Mouse (Mus musculus) brown adipose tissue, adult 24 weeks (tissue): ENCODE data around the gene Wdtc1. TPM values are rescaled to one million over a fixed set of nuclear protein-coding genes. Genes with fewer than 3 reads are reported as not detected.

Source experiments
- H3K27ac ChIP-seq: fragments of 200-500 bp; replicated peaks from 2 replicates; pipeline ENCODE4 v1.5.1; 2012; ENCODE audit warnings: low read depth, mild to moderate bottlenecking, low read length
- H3K4me1 ChIP-seq: fragments of 200-500 bp; 2 replicates; pipeline ENCODE4 v1.6.1; 2012; ENCODE audit warnings: low read length, mixed read lengths; ENCODE audit not compliant: control insufficient read depth, insufficient read depth, insufficient read length
- H3K4me3 ChIP-seq: fragments of 200-500 bp; 2 replicates; pipeline ENCODE4 v1.5.1; 2012; ENCODE audit warnings: low read depth, mild to moderate bottlenecking, low read length, moderate library complexity; ENCODE audit not compliant: insufficient read depth
- polyA plus RNA-seq: library from polyadenylated mRNA; stranded (reverse); fragments of >200 nt; gene quantifications from 2 replicates; pipeline ENCODE4 v1.2.4, GENCODE M21; 2012; ENCODE audit not compliant: missing spikeins, insufficient read depth, insufficient read length

Gene Wdtc1
- 25.6 TPM in 2 replicates for polyA plus RNA-seq

DNA sequence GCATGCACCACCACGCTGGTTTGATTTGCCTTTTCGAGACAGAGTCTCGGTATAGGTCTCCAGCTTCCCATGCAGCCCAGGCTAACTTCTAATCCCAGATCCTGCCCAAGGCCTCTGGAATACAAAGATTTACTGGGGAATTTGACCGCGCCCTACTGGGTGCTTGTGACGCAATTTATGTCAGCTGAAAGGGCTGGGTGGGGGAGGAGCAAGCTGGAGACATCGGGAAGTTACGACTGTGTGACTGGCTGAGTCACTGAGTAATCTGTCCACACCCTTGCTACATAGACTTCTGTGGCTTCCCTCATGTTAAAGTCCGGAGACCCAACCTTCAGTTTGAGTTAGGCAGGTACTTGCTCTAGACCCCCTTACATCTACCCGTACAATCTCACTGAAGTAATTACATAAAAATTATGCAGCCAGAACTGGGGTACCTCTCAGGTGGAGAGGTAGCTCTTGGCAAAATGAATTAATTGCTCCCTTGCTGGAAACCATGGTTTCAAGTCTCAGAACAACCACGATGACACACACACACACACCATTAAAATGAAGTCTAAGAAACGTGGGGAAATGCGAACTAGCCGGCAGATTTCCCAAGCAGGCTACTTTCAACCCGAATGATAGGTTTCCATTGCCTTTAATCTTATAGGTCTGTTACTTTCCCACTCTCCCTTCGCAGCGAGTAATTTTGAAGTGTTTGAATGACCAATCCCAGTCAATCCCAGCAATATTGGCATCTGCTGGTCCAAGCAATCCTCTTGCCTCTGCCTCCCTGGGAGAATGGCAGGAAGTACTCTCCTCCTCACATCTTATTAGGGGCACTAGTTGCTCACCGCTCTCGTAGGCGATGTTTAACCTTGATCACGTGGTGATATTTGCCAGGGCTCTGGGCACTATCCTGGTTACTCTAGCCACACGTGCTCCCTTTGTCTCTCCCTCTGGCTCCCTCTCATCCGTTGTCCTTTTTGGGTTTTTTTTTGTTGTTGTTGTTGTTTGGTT lies at the start of gene Wdtc1:
Gene Wdtc1, minus strand, starts transcription at position 115 of the 999 bp plus-strand sequence.
- Histone ChIP-seq H3K4me1 (no peaks in the 10 kb centered on the region), H3K4me3 (no peak within 1 kb of the TSS), H3K27ac (no peak within 1 kb of the TSS)

DNA sequence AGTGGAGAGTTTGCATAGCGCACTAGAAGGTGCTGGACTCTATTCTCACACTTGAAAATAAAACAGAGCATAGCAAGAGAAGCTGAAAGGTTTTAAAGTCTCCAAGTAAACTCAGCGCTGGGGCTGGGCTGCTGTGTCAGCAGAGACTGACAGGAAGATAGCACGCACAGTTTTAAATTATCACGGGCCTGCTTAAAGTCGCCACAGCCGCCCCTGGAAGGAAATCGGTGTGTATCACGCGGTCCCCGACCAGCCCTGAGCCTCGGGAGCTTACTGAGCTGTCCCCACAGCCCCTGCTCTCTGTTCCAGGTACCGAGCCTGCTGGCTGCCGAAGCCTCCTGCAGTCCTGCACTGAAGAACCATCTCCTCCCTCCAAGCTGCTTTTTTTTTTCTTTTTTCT lies 48.7 kb upstream of the Wdtc1 start:
- no peak overlapping the region for H3K27ac ChIP-seq
- H3K4me3 ChIP-seq, result no peak overlapping the region
- H3K4me1 ChIP-seq, result peaks cover 10% of the 10 kb centered on the region

DNA sequence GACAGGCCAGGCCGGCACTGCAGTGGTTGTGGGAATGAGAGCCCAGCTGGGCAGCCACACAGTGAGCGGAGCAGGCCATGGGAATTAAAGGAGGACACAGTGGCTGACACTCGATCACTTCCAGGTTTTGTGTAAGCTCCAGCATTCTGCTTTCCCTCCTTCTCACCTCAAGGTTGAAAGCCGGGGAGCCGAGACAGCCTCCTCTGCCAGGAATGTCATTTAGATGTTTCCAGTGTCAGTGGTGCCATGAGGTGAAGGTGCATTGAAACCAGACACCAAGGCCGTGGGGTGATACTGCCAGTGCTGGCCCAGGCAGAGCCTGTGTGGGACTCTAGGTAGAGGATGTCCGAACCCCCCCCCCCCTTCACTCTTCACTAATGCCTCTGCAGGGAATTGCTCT lies 46.8 kb upstream of the Wdtc1 start:
- Histone ChIP-seq H3K4me1 (peaks cover 8% of the 10 kb centered on the region), H3K27ac (no peak overlapping the region), H3K4me3 (no peak overlapping the region)

DNA sequence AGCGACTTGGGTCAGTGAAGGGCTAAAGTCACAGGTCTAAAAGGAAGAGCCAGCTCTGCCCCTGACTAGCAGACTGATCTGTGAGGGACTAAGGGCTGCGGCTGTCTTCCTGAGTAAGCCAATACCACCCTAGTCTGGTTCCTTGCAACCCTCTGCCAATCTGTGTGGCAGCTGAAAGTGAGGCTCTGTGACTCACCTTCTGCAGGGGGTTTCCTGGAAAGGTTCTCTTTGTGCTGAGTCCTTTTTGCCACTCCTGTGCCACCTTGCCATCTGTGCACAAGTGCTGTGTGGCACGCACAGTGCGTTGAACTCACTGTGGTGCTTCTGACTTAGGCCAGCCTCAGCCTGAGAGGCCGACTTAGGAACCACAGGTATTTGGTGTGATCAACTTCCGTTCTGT lies 46.2 kb upstream of the Wdtc1 start:
- Histone ChIP-seq H3K4me1 (peaks cover 8% of the 10 kb centered on the region), H3K27ac (no peak overlapping the region), H3K4me3 (no peak overlapping the region)

DNA sequence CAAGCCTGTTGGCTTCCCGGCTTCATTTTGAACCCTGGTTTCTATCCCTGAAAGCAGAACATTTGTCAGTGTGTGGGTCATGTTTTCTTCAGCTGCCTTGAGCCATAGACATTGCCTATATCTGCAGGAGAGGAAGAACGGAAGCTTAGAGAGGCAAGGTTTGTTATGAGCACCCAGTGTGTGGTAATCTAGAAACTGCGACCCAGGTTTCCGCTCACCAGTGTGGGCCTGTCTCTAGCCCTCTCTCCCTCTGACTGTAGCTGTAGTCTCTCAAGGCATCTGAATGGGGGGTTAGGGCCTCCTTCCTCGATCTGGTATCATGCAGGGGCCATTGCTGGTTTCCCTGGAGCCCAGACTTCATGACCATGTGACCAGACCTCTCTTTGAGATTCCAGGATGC lies 45.3 kb upstream of the Wdtc1 start:
- Histone ChIP-seq H3K4me3 (no peak overlapping the region), H3K27ac (no peak overlapping the region), H3K4me1 (peaks cover 8% of the 10 kb centered on the region)

DNA sequence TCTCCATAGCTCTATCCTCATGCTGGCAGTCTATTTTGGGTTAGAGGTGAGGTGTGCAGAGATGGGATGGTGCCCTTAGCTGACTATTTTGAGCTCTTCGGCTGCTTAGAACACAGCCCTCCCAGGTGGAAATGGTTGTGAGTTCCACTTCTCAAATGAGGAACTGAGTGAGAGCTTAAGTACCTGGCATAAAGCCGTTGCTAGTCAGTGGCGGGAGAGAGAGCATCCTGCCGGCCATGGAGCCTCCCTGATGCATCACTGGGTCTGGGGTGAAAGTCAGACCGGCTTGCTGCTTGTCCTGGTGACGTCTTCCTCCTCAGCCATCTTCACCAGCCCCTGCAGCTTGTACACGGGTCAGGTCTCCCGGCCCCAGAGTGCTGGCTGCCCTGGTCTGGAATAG lies 44.7 kb upstream of the Wdtc1 start:
- Histone ChIP-seq H3K27ac (no peak overlapping the region), H3K4me3 (no peak overlapping the region), H3K4me1 (peaks cover 8% of the 10 kb centered on the region)

DNA sequence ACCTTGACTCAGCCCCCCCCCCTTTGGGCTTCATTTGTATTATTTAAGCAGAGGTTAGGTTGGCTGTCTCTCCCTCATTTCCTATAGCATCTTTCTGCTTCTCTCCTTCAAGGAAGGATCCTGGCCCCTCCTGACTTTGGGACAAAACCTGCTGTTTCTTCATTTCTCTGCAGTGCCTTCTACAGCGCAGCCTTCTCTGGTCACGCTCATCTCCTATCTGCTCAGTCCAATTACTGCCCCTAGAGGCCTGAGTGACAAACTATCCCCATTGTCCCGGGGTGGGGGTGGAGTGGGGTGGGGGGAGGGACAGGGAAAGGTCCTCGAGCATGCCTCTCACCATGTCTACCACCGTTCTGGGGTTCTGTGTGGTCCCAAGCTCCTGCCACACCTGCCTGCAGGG lies 44.0 kb upstream of the Wdtc1 start:
- Histone ChIP-seq H3K27ac (no peak overlapping the region), H3K4me3 (no peak overlapping the region), H3K4me1 (peaks cover 8% of the 10 kb centered on the region)

DNA sequence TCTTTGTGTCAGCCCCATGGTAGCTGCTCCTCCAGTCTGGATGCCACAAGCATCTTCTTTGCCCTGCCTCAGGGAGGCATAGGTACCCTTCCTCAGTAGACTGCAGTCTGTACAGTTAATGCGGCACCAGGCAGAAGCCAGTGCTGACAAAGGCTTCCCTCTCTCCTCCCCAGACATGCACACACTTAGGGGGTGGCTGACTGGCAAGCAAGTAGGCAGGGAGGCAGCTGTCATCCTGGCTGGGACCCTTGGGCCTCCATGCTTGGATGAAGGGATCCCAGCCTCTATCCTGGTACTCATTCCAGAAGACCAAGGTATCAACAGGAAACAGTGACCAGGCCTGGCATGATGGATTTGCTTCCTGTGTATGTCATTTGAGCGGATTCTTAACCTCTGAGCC lies 42.8 kb upstream of the Wdtc1 start:
- H3K27ac ChIP-seq, result no peak overlapping the region
- H3K4me3 ChIP-seq, result no peak overlapping the region
- H3K4me1 ChIP-seq, result peaks cover 16% of the 10 kb centered on the region

DNA sequence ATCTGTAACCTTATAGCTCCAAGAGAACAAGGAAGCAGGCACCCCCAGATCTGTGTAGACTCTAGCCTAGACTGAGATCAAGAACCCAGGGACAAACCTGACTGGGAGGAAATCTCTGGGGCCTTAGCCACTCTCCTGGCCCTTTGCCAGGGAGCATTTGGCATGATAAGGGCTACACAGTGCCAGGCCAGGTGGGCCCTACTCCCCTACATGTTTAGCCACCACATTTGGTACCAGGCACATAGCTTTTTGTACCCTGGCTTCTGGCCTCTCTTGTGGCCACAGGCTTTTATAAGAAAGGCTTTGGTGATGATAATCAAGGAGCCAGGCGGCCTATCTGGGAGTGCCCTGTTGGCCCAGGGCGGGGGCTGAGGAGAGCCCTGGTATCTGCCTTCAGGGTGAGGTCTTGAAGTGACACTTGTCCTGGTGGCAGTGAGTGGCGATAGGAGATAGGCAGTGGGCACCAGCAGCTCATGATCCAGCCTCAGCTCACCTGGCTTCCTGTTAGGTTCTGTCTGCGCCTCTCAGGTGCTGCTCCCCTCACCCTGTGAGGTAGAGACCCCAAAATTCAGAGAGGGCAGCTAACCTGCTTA lies 41.8 kb upstream of the Wdtc1 start:
- Histone ChIP-seq H3K4me1 (peaks cover 26% of the 10 kb centered on the region), H3K4me3 (no peak overlapping the region), H3K27ac (no peak overlapping the region)

DNA sequence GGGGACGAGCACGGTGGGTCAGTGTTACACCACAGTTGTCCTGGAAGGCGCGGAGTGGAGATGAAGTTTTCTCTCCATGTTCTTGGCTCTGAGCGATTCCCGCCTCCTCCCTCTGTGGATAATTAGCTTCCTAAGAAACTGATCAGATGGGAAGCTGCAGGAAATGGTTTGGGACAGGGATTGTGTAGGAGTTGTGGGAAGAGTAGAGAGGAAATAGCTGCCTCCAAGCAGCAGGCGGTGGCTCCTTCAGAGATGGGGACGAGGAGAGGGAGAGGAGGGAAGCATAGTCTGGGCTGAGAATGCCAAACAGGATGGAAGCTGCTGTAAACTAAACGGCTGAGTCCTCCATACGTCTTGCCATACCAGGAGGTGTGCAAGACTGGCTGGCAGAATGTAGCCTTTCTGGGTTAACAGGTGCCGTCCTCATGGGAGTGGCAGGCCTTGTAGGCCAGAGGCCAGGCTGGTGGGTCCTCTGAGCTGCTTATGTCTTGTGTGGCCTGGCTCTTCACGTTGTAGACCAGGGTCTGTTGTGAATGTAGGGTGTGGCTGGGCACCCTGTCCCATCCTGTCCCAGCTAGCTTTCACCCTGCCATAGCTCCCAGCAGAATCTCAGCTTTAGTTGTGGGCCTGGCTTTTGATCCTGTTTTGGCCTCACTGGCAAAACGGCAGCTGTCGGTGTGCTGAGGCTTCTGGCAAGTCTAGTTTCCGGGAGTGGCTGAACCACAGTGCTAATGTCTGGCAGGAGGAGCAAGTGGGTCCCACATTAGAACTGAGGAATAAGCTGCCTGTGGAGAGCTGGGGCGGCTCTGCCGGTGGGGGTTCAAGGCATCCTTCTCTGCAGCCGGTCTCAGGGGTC lies 38.1 kb upstream of the Wdtc1 start:
- peaks cover 38% of the 10 kb centered on the region for H3K4me1 ChIP-seq
- no peak overlapping the region for H3K4me3 ChIP-seq
- peak overlapping the region; percentile 51 for H3K27ac ChIP-seq

DNA sequence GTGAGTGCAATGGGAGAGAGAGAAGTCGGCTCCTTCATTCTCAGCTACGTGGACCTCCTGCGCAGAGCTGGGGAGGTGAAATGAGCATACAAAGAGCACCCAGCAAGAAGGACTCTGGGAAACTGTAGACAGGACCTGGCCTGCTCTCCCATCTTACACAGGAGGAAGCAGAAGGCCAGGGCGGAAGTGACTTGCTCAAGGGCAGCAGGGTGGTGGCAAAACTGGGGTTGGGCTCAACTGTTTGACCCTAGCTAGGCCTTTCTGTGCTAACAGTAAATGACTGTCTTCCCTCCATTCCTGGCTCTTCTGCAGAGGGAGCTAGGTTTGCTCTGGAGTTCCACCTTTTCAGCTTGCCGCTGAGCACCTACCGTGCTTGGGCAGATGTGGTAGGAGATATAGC lies 37.3 kb upstream of the Wdtc1 start:
- Histone ChIP-seq H3K4me3 (no peak overlapping the region), H3K27ac (0 out of 2 replicates have a peak overlapping the region, but pooled peaks have one; percentile 51), H3K4me1 (peaks cover 38% of the 10 kb centered on the region)

DNA sequence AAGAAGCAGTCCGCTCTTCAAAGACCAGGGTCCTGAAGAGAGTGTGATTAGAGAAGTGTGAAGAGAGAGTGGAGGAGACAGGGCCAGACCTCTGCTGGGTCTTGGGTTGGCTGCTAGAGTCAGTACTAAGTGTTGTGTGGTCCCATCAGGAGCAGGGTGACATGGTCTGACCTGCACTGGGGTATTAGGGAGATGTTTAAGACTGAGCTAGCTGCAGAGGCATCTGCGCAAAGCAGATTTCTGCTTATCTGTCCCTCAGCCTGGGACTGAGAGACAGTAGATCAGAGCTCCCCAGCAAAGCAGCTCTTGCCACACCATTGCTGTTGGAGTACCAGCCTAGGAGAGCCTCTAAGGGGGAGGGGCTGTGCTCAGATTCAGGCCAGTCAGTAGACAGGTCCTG lies 36.8 kb upstream of the Wdtc1 start:
- H3K27ac ChIP-seq, result no peak overlapping the region
- H3K4me3 ChIP-seq, result no peak overlapping the region

DNA sequence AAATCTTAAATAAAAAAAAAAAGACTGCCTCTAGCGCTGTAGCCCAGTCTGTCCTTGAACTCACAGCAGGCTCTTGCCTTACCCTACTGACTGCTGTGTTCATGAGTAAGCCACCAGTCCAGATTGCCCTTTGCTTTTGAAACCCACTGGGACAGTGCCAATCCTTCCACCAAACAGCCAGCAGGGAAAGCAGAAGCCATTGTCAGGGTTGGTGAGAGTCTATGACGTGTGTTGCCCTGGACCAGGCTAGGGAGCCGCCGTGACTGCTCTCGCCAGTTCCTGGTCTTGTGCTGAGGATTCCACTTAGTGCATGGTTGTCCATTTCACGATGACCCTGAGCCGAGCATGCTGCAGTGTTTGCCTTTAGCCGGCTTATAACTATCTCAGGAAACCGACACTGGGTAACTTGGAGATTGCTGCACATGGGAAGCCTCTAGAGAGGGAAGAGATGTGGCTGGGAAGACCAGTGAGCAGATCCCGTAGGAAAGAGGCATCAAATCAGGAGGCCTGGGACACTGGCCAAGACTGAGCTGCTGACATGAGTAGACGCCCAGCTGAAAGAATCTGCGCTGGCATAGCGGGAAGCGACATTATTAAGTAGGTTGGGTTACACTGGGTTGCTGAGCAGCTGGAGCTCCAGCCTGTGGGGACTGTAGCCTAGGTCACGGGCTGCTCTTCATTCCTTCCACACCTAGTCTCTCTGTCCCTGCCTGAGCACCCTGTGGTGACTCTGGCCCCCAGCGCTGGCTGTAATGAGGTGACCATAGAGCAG lies 35.7 kb upstream of the Wdtc1 start:
- Histone ChIP-seq H3K27ac (peak overlapping the region; percentile 11; the same call in 1 of the 2 replicates), H3K4me3 (no peak overlapping the region), H3K4me1 (peaks cover 42% of the 10 kb centered on the region)

More for the DNA sequence above, 36.8 kb upstream of the Wdtc1 start:
- peaks cover 42% of the 10 kb centered on the region for H3K4me1 ChIP-seq

DNA sequence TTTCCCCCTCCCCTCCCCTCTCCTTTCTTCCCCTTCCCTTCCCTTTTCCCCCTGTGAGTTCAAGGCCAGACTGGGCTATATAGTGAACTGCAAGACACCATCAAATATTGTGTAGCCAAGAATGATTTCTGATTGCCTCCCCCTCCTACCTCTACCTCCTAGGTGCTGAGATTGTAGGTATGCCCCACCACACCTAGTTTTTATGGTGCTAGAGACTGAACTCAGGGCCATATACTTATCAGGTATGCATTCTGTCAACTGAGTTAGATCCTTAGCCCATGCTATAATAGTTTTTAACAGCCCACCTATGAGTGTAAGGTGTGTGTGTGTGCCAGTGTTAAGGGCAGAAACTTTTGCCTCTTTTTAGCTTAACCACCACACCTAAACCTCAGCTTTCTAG lies 33.8 kb upstream of the Wdtc1 start:
- Histone ChIP-seq H3K4me1 (peaks cover 42% of the 10 kb centered on the region), H3K4me3 (no peak overlapping the region), H3K27ac (no peak overlapping the region)
